Mouse (Mus musculus) kidney, postnatal 0 days (tissue): ENCODE results near the gene Sirpa. TPM values are rescaled to one million over a fixed set of nuclear protein-coding genes. Genes with fewer than 3 reads are reported as not detected.

Experiments
- ATAC-seq: fragments of 200-750 bp; cut with Nextera tagmentation; replicated peaks from 2 replicates; pipeline ENCODE4 v1.8.0; 2017; ENCODE audit warnings: low read depth, moderate number of reproducible peaks, moderate TSS enrichment, moderate library complexity; ENCODE audit not compliant: low FRiP score
- DNase-seq: peaks from one replicate; pipeline ENCODE4 v3.0.0-alpha.2; 2016; ENCODE audit warnings: low spot score
- H3K27ac ChIP-seq: fragments of 300-500 bp; sonication (generic); 2 replicates; pipeline ENCODE4 v1.5.1; 2014; ENCODE audit warnings: mild to moderate bottlenecking
- H3K27me3 ChIP-seq: fragments of 300-500 bp; sonication (generic); 2 replicates; pipeline ENCODE4 v1.6.1; 2014; ENCODE audit warnings: low read length, mixed read lengths; ENCODE audit not compliant: insufficient read depth
- H3K36me3 ChIP-seq: fragments of 300-500 bp; sonication (generic); 2 replicates; pipeline ENCODE4 v1.6.1; 2014; ENCODE audit warnings: low read length, mixed read lengths; ENCODE audit not compliant: insufficient read depth
- H3K4me1 ChIP-seq: fragments of 300-500 bp; sonication (generic); replicated peaks from 2 replicates; pipeline ENCODE4 v1.6.1; 2014; ENCODE audit warnings: antibody characterized with exemption, low read length, mixed read lengths; ENCODE audit not compliant: insufficient read depth
- H3K4me2 ChIP-seq: fragments of 300-500 bp; sonication (generic); 2 replicates; pipeline ENCODE4 v1.6.1; 2014; ENCODE audit warnings: mild to moderate bottlenecking, low read length, moderate library complexity, mixed read lengths
- H3K4me3 ChIP-seq: fragments of 300-500 bp; sonication (generic); replicated peaks from 2 replicates; pipeline ENCODE4 v1.5.1; 2014; ENCODE audit warnings: low read depth, low read length
- H3K9ac ChIP-seq: fragments of 300-500 bp; sonication (generic); 2 replicates; pipeline ENCODE4 v1.6.1; 2014; ENCODE audit warnings: low read depth, low read length
- H3K9me3 ChIP-seq: fragments of 300-500 bp; sonication (generic); replicated peaks from 2 replicates; pipeline ENCODE4 v1.6.1; 2016; ENCODE audit warnings: low read length, inconsistent platforms, mixed read lengths
- CTCF ChIP-seq: IDR thresholded peaks from 2 replicates; pipeline ENCODE4 v1.5.1; 2016; ENCODE audit warnings: antibody characterized with exemption, low read depth, mild to moderate bottlenecking, moderate library complexity
- WGBS: fragments of 180-500 bp; shearing (Covaris S2); extraction: QIAGEN DNeasy Blood & Tissue Kit; methylation state at CpG from one replicate; pipeline ENCODE4 v1.1.7; 2014; 5-methylcytosine and 5-hydroxymethylcytosine counted together
- polyA plus RNA-seq: library from polyadenylated mRNA; unstranded; fragments of >200 nt; fragmentation: Nextera tagmentation; extraction: Ambion mirVana; gene quantifications from 2 replicates; pipeline ENCODE4 v1.2.1, GENCODE M21; 2015

The Sirpa gene
- polyA plus RNA-seq, 1 experiment from 2014 or later: 22.5 TPM

- Histone ChIP-seq H3K4me1 (no peaks in the 10 kb centered on the region), H3K4me2 (no peak overlapping the region), H3K9me3 (no peaks in the 10 kb centered on the region), H3K36me3 (no peaks in the 10 kb centered on the region), H3K27ac (no peak overlapping the region), H3K4me3 (no peak overlapping the region), H3K27me3 (no peaks in the 10 kb centered on the region), H3K9ac (no peak overlapping the region)
- 84% methylated on average over 2 of the region's 2 CpGs for WGBS
- DNase-seq (no peak), ATAC-seq (no peak)
- TF ChIP-seq CTCF: no peak
Observed at GRCm38 (mm10) chr2:129550781-129551180, 41.9 kb upstream of the Sirpa start.

DNA sequence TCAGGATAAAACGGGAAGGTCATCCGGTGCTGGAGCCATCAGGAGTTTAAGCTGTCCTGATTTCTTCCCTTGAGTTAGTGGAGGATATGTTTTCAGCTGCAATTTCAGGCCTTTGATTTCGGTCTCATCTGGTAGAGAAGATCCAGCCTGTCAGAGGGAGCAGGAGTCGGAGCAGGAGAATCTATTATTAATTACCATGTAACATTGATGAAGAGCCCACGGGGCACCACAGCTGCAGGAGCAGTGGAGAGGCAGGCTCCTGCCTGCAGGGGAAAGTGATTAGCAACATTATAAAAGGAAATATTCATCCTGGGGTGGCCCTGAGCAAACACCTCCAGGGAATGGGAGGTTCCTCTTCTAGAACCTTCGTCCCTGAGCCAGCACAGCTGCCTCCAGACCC, 36.6 kb upstream of the Sirpa start:
- DNase-seq: no peak

GRCm38 (mm10) chr2:129558008-129558874, 34.4 kb upstream of the Sirpa start:
- Histone ChIP-seq H3K27me3 (no peaks in the 10 kb centered on the region), H3K36me3 (no peaks in the 10 kb centered on the region), H3K9me3 (no peaks in the 10 kb centered on the region), H3K4me3 (no peak overlapping the region), H3K9ac (no peak overlapping the region), H3K4me1 (no peaks in the 10 kb centered on the region), H3K4me2 (no peak overlapping the region), H3K27ac (no peak overlapping the region)
- DNase-seq (no peak), ATAC-seq (no peak)
- no peak for TF ChIP-seq CTCF
- WGBS: 40% methylated on average over 12 of the region's 12 CpGs

More for the DNA sequence above, 36.6 kb upstream of the Sirpa start:
- 59% methylated on average over 6 of the region's 6 CpGs for WGBS
- H3K9ac ChIP-seq: no peak overlapping the region
- ATAC-seq: no peak
- H3K27ac ChIP-seq: no peak overlapping the region
- H3K27me3 ChIP-seq: no peaks in the 10 kb centered on the region
- no peaks in the 10 kb centered on the region for H3K36me3 ChIP-seq
- H3K4me3 ChIP-seq: no peak overlapping the region
- TF ChIP-seq CTCF: no peak
- no peak overlapping the region for H3K4me2 ChIP-seq
- H3K9me3 ChIP-seq: no peaks in the 10 kb centered on the region
- no peaks in the 10 kb centered on the region for H3K4me1 ChIP-seq

- no peak for TF ChIP-seq CTCF
- H3K4me2 ChIP-seq: no peak overlapping the region
- WGBS: 54% methylated on average over 3 of the region's 3 CpGs
Observed at GRCm38 (mm10) chr2:129558875-129559219, 33.8 kb upstream of the Sirpa start.

GRCm38 (mm10) chr2:129561796-129562195, 30.8 kb upstream of the Sirpa start:
- 71% methylated on average over 3 of the region's 3 CpGs for WGBS
- no peak overlapping the region for H3K9ac ChIP-seq
- H3K4me3 ChIP-seq: no peak overlapping the region
- no peak for DNase-seq
- no peak for ATAC-seq
- H3K4me1 ChIP-seq: no peaks in the 10 kb centered on the region
- H3K36me3 ChIP-seq: no peaks in the 10 kb centered on the region
- H3K9me3 ChIP-seq: no peaks in the 10 kb centered on the region
- H3K4me2 ChIP-seq: no peak overlapping the region
- H3K27me3 ChIP-seq: no peaks in the 10 kb centered on the region
- no peak overlapping the region for H3K27ac ChIP-seq
- TF ChIP-seq CTCF: no peak

More at GRCm38 (mm10) chr2:129558875-129559219, 33.8 kb upstream of the Sirpa start:
- no peak overlapping the region for H3K4me3 ChIP-seq
- no peak overlapping the region for H3K9ac ChIP-seq
- H3K36me3 ChIP-seq: no peaks in the 10 kb centered on the region
- no peak for ATAC-seq
- no peaks in the 10 kb centered on the region for H3K9me3 ChIP-seq
- no peaks in the 10 kb centered on the region for H3K4me1 ChIP-seq
- H3K27me3 ChIP-seq: no peaks in the 10 kb centered on the region
- no peak overlapping the region for H3K27ac ChIP-seq
- no peak for DNase-seq

DNA sequence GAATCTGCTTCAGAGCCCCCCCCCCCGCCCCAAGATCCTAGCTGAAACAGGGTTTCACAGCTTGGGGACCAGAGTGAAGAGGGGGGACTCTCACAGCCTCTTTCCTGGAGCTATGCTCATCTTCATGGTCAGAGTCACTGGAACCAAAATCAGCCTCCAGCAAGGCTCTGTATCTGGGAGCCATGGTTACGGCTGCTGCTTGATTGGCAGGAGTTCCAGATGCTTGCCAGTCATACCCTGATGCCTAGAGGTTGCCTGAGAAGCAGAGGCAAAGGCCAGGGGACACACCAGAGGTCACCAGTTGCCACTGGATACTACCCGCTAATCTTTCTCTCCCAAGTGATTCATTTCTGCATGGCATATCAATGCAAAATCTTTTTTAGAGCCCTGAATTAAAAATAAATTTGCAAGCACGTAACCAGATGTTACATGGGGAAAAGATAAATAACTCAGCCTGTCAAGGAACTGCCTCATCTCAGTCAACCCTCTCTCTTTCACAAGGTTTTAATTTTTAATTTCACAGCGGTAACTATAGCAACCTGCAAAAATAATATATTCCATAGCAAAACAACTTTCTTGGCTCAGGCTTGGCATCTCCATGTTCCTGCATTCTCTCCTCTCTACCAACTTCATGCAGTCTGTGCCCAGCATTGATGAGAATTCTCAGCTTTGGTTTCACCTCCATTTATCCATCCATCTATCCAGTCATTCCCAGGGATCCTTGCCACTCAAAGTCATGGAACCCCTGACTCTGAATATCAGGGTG, 28.5 kb upstream of the Sirpa start:
- H3K4me1 ChIP-seq: no peaks in the 10 kb centered on the region
- no peak overlapping the region for H3K9ac ChIP-seq
- no peak for DNase-seq
- H3K27ac ChIP-seq: no peak overlapping the region
- H3K4me2 ChIP-seq: no peak overlapping the region
- 79% methylated on average over 5 of the region's 5 CpGs for WGBS
- no peaks in the 10 kb centered on the region for H3K27me3 ChIP-seq
- no peak for TF ChIP-seq CTCF
- H3K4me3 ChIP-seq: no peak overlapping the region
- H3K9me3 ChIP-seq: no peaks in the 10 kb centered on the region
- H3K36me3 ChIP-seq: no peaks in the 10 kb centered on the region
- ATAC-seq: no peak
